Mouse (Mus musculus) heart, embryonic 13.5 days (tissue): ENCODE measurements around the gene Tjp2. TPM values are rescaled to one million over a fixed set of nuclear protein-coding genes. Genes with fewer than 3 reads are reported as not detected.

Source experiments
- ATAC-seq: fragments of 200-750 bp; cut with Nextera tagmentation; 2 replicates; pipeline ENCODE4 v1.8.0; 2017; ENCODE audit warnings: moderate TSS enrichment; ENCODE audit not compliant: insufficient number of reproducible peaks, low FRiP score, low TSS enrichment; ENCODE audit errors: extremely low read depth
- H3K27ac ChIP-seq: fragments of 300-500 bp; sonication (generic); replicated peaks from 2 replicates; pipeline ENCODE4 v1.5.1; 2015; ENCODE audit warnings: moderate library complexity, mild to moderate bottlenecking, inconsistent platforms
- H3K27me3 ChIP-seq: fragments of 300-500 bp; sonication (generic); replicated peaks from 2 replicates; pipeline ENCODE4 v1.6.1; 2015; ENCODE audit warnings: mild to moderate bottlenecking, inconsistent platforms
- H3K36me3 ChIP-seq: fragments of 300-500 bp; sonication (generic); 2 replicates; pipeline ENCODE4 v1.6.1; 2015; ENCODE audit warnings: mild to moderate bottlenecking, inconsistent platforms
- H3K4me1 ChIP-seq: fragments of 300-500 bp; sonication (generic); 2 replicates; pipeline ENCODE4 v1.6.1; 2015; ENCODE audit warnings: inconsistent platforms
- H3K4me2 ChIP-seq: fragments of 300-500 bp; sonication (generic); 2 replicates; pipeline ENCODE4 v1.6.1; 2015; ENCODE audit warnings: inconsistent platforms, mild to moderate bottlenecking, moderate library complexity
- H3K4me3 ChIP-seq: fragments of 300-500 bp; sonication (generic); 2 replicates; pipeline ENCODE4 v1.5.1; 2015; ENCODE audit warnings: moderate library complexity, mild to moderate bottlenecking, inconsistent platforms
- H3K9ac ChIP-seq: fragments of 300-500 bp; sonication (generic); 2 replicates; pipeline ENCODE4 v1.6.1; 2015; ENCODE audit warnings: inconsistent platforms, mild to moderate bottlenecking, moderate library complexity
- H3K9me3 ChIP-seq: fragments of 300-500 bp; sonication (generic); 2 replicates; pipeline ENCODE4 v1.6.1; 2016; ENCODE audit warnings: inconsistent platforms
- WGBS: fragments of 180-500 bp; shearing (Covaris S2); methylation state at CpG from one replicate; pipeline ENCODE4 v1.1.7; 2015; ENCODE audit warnings: mixed read lengths; 5-methylcytosine and 5-hydroxymethylcytosine counted together
- polyA plus RNA-seq: library from polyadenylated mRNA; unstranded; fragments of >200 nt; fragmentation: Nextera tagmentation; extraction: Ambion mirVana; gene quantifications from 2 replicates; pipeline ENCODE4 v1.2.1, GENCODE M21; 2015

Tjp2 gene
- polyA plus RNA-seq, 1 experiment from 2014 or later = 22.7 TPM

GRCm38 (mm10) chr19:24220795-24221445 is 3.9 kb downstream of the Tjp2 start:
- Histone ChIP-seq H3K4me1 (peaks cover 32% of the 10 kb centered on the region), H3K27me3 (no peaks in the 10 kb centered on the region), H3K36me3 (no peaks in the 10 kb centered on the region), H3K4me2 (no peak overlapping the region), H3K27ac (peak overlapping the region; percentile 36; the same call in 1 of the 2 replicates), H3K9me3 (no peaks in the 10 kb centered on the region), H3K4me3 (no peak overlapping the region), H3K9ac (no peak overlapping the region)
- WGBS = 41% methylated on average over 14 of the region's 14 CpGs
- no peak for ATAC-seq

DNA sequence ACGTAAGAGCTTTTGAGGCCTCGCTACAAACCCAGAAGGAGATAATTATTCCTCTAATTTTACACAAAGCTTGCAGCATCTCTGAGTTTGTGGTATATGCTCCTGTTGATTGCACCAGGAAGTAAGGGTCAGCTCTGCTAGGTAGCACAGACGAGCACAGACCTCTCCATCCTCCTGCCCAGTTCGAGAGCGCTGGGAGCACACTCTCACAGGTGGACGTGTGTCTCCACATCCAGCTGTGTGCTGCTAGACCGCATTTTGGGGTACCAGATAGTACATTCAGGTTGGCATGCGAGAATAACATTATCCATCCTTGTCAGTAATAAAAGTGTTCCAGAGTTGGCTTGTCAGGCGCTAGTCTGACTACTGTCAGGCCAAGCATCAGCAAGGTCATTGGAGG is 5.8 kb downstream of the Tjp2 start:
- ATAC-seq = no peak
- H3K27me3 ChIP-seq = no peaks in the 10 kb centered on the region

GRCm38 (mm10) chr19:24218291-24218690 is 6.5 kb downstream of the Tjp2 start:
- Histone ChIP-seq H3K4me2 (no peak overlapping the region), H3K4me1 (peaks cover 33% of the 10 kb centered on the region)

More for the DNA sequence above, 5.8 kb downstream of the Tjp2 start:
- Histone ChIP-seq H3K9ac (no peak overlapping the region), H3K36me3 (no peaks in the 10 kb centered on the region), H3K4me3 (no peak overlapping the region), H3K4me2 (no peak overlapping the region), H3K27ac (no peak overlapping the region), H3K4me1 (peaks cover 31% of the 10 kb centered on the region), H3K9me3 (no peaks in the 10 kb centered on the region)
- 70% methylated on average over 9 of the region's 9 CpGs for WGBS

DNA sequence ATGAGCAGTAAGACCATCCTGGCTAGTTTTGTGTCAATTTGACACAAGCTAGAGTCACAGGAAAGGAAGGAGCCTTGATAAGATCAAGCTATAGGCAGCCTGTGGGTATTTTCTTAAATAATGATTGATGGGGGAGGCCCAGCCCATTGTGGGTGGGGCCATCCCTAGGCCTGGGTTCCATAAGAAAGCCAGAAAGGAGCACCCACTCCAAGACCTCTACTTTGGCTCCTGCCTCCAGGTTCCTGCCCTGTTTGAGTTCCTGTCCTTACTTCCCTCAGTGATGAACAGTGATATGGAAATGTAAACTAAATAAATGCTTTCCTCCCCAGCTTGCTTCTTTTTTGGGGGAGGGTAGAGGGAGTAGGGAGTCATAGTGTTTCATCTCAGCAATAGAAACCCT is 7.0 kb downstream of the Tjp2 start:
- Histone ChIP-seq H3K27ac (no peak overlapping the region), H3K9ac (no peak overlapping the region), H3K4me1 (peaks cover 38% of the 10 kb centered on the region), H3K27me3 (no peaks in the 10 kb centered on the region), H3K36me3 (no peaks in the 10 kb centered on the region), H3K4me2 (no peak overlapping the region), H3K9me3 (no peaks in the 10 kb centered on the region), H3K4me3 (no peak overlapping the region)
- ATAC-seq = no peak

More at GRCm38 (mm10) chr19:24218291-24218690, 6.5 kb downstream of the Tjp2 start:
- Histone ChIP-seq H3K36me3 (no peaks in the 10 kb centered on the region), H3K4me3 (no peak overlapping the region), H3K9ac (no peak overlapping the region), H3K27me3 (no peaks in the 10 kb centered on the region), H3K9me3 (no peaks in the 10 kb centered on the region), H3K27ac (no peak overlapping the region)
- 52% methylated on average over 2 of the region's 2 CpGs for WGBS
- ATAC-seq = no peak

- no peak for ATAC-seq
- Histone ChIP-seq H3K4me2 (no peak overlapping the region), H3K4me3 (no peak overlapping the region), H3K9me3 (no peaks in the 10 kb centered on the region), H3K27me3 (no peaks in the 10 kb centered on the region), H3K27ac (no peak overlapping the region), H3K36me3 (no peaks in the 10 kb centered on the region), H3K9ac (no peak overlapping the region), H3K4me1 (peaks cover 48% of the 10 kb centered on the region)
- WGBS = 91% methylated on average over 9 of the region's 9 CpGs
Observed at GRCm38 (mm10) chr19:24216771-24217170, 8.1 kb downstream of the Tjp2 start.

GRCm38 (mm10) chr19:24214939-24215338 is 9.9 kb downstream of the Tjp2 start:
- WGBS = 87% methylated on average over 7 of the region's 7 CpGs
- peaks cover 52% of the 10 kb centered on the region for H3K4me1 ChIP-seq
- ATAC-seq = no peak

DNA sequence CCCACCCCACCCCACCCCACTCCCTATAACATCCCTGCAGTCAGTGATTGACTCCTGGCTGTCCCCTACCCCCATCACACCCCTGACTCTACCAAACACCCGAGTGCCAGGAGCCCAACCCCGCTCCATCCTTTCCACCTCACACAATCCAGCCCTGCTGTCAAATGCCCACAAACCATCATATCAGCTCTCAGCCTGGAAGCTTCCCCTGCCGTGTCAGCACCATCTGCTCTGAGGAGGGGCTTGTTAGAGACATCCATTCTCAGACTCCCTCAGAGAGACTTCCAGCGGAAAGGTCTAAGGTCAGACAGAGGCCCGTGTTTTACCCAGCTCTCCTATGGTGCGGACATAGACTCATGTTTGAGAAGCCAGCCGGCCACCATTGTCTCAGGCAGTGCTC is 11.5 kb downstream of the Tjp2 start:
- H3K4me2 ChIP-seq = peak overlapping the region; percentile 39; the same call in 1 of the 2 replicates
- H3K4me1 ChIP-seq = peaks cover 48% of the 10 kb centered on the region
- 0 out of 2 replicates have a peak, but pooled peaks cover under 1% of the 10 kb centered on the region for H3K9me3 ChIP-seq
- no peak for ATAC-seq
- no peak overlapping the region for H3K4me3 ChIP-seq
- peak overlapping the region; percentile 37; the same call in 1 of the 2 replicates for H3K9ac ChIP-seq
- H3K27ac ChIP-seq = peak overlapping the region; percentile 83
- no peaks in the 10 kb centered on the region for H3K27me3 ChIP-seq
- WGBS = 19% methylated on average over 7 of the region's 7 CpGs
- no peaks in the 10 kb centered on the region for H3K36me3 ChIP-seq

More at GRCm38 (mm10) chr19:24214939-24215338, 9.9 kb downstream of the Tjp2 start:
- Histone ChIP-seq H3K9me3 (no peaks in the 10 kb centered on the region), H3K4me2 (no peak overlapping the region), H3K36me3 (no peaks in the 10 kb centered on the region), H3K4me3 (no peak overlapping the region), H3K27ac (no peak overlapping the region), H3K27me3 (no peaks in the 10 kb centered on the region), H3K9ac (no peak overlapping the region)

- Histone ChIP-seq H3K27me3 (no peaks in the 10 kb centered on the region), H3K4me2 (peak overlapping the region; percentile 39), H3K4me1 (peaks cover 48% of the 10 kb centered on the region), H3K9ac (peak overlapping the region; percentile 25; the same call in 1 of the 2 replicates), H3K36me3 (no peaks in the 10 kb centered on the region), H3K4me3 (no peak overlapping the region), H3K9me3 (peaks cover 7% of the 10 kb centered on the region; the same call in 1 of the 2 replicates), H3K27ac (peak overlapping the region; percentile 83)
- ATAC-seq = peak; percentile 35; the same call in 1 of the 2 replicates
- 39% methylated on average over 12 of the region's 12 CpGs for WGBS
Observed at GRCm38 (mm10) chr19:24212552-24213249, 12.1 kb downstream of the Tjp2 start.

DNA sequence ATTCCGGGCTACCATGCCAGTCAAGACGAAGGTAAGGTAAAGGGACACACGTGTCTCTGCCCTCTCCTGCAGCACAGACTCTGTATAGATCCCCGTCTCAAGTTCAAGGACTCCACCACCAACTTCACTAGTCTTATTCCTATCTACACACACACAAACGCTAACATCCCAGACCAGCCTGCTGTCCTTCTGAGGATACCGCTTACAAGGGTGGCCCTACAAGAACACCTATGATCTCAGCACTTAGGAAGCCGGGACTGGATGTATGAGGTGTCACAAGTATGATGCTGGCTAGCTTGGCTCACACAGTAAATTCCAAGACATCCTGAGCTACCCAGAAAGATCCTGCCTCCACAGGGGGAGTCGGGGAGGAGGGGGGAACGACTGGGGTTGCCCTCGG is 13.7 kb downstream of the Tjp2 start:
- ATAC-seq = no peak
- H3K27me3 ChIP-seq = no peaks in the 10 kb centered on the region
- peaks cover 48% of the 10 kb centered on the region for H3K4me1 ChIP-seq
- 59% methylated on average over 10 of the region's 10 CpGs for WGBS
- no peak overlapping the region for H3K4me2 ChIP-seq
- no peaks in the 10 kb centered on the region for H3K36me3 ChIP-seq
- H3K9ac ChIP-seq = no peak overlapping the region
- no peak overlapping the region for H3K4me3 ChIP-seq
- H3K27ac ChIP-seq = no peak overlapping the region
- H3K9me3 ChIP-seq = peaks cover 7% of the 10 kb centered on the region; the same call in 1 of the 2 replicates

GRCm38 (mm10) chr19:24209516-24209915 is 15.3 kb downstream of the Tjp2 start:
- ATAC-seq = no peak

DNA sequence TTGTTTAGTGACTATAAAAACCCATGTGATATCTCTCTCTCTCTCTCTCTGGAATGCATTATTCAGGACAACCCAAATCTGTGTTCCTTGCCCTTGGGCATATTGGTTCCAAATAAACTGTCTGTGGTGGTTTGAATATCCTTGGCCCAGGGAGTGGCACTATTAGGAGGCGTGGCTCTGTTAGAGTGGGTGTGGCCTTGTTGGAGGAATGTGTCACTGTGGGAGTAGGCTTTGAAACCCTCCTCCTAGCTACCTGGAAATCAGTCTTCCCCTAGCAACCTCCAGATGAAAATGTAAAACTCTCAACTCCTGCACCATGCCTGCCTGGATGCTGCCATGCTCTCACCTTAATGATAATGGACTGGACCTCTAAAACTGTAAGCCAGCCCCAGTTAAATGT is 16.9 kb downstream of the Tjp2 start:
- no peak overlapping the region for H3K4me2 ChIP-seq
- no peak overlapping the region for H3K4me3 ChIP-seq
- no peak overlapping the region for H3K9ac ChIP-seq
- H3K9me3 ChIP-seq = peaks cover 7% of the 10 kb centered on the region; the same call in 1 of the 2 replicates
- ATAC-seq = no peak
- no peaks in the 10 kb centered on the region for H3K27me3 ChIP-seq
- no peak overlapping the region for H3K27ac ChIP-seq
- no peaks in the 10 kb centered on the region for H3K36me3 ChIP-seq
- H3K4me1 ChIP-seq = peaks cover 29% of the 10 kb centered on the region
- WGBS = 79% methylated on average over 1 of the region's 1 CpGs

More at GRCm38 (mm10) chr19:24209516-24209915, 15.3 kb downstream of the Tjp2 start:
- Histone ChIP-seq H3K4me3 (no peak overlapping the region), H3K9me3 (peaks cover 7% of the 10 kb centered on the region; the same call in 1 of the 2 replicates), H3K27me3 (no peaks in the 10 kb centered on the region), H3K9ac (no peak overlapping the region), H3K36me3 (no peaks in the 10 kb centered on the region), H3K27ac (no peak overlapping the region), H3K4me1 (peaks cover 39% of the 10 kb centered on the region), H3K4me2 (no peak overlapping the region)
- 92% methylated on average over 15 of the region's 15 CpGs for WGBS
